Mouse (Mus musculus): ENCODE results near the gene Agl. TPM values are rescaled to one million over a fixed set of nuclear protein-coding genes. Genes with fewer than 3 reads are reported as not detected.

Agl gene
- polyA plus RNA-seq, 1 experiment from 2014 or later: 18.3 TPM

GRCm38 (mm10) chr3:116701601-116702000, 106.4 kb downstream of the Agl start:
- Histone ChIP-seq H3K36me3 (0 out of 2 replicates have a peak, but pooled peaks cover 4% of the 10 kb centered on the region), H3K4me3 (no peak overlapping the region), H3K4me2 (no peak overlapping the region), H3K9ac (no peak overlapping the region), H3K27ac (replicated peaks) (no peak overlapping the region), H3K27me3 (no peaks in the 10 kb centered on the region), H3K9me3 (no peaks in the 10 kb centered on the region), H3K4me1 (replicated peaks) (no peaks in the 10 kb centered on the region)
- ATAC-seq (ENCODE audit: low read depth): no peak
- WGBS: 96% methylated on average over 4 of the region's 4 CpGs

GRCm38 (mm10) chr3:116698786-116699185, 109.2 kb downstream of the Agl start:
- WGBS: 59% methylated on average over 2 of the region's 2 CpGs

GRCm38 (mm10) chr3:116695666-116695985, 112.3 kb downstream of the Agl start:
- H3K4me3 ChIP-seq: no peak overlapping the region
- no peak overlapping the region for H3K4me2 ChIP-seq
- WGBS: 94% methylated on average over 2 of the region's 2 CpGs
- no peak for ATAC-seq (ENCODE audit: low read depth)
- H3K27ac ChIP-seq (replicated peaks): no peak overlapping the region
- H3K9ac ChIP-seq: no peak overlapping the region
- H3K9me3 ChIP-seq: peaks cover 3% of the 10 kb centered on the region; the same call in 1 of the 2 replicates
- H3K27me3 ChIP-seq: no peaks in the 10 kb centered on the region
- H3K36me3 ChIP-seq: 0 out of 2 replicates have a peak, but pooled peaks cover 8% of the 10 kb centered on the region
- no peaks in the 10 kb centered on the region for H3K4me1 ChIP-seq (replicated peaks)

More at GRCm38 (mm10) chr3:116698786-116699185, 109.2 kb downstream of the Agl start:
- no peak for ATAC-seq (ENCODE audit: low read depth)
- Histone ChIP-seq H3K9ac (no peak overlapping the region), H3K27ac (replicated peaks) (no peak overlapping the region), H3K4me1 (replicated peaks) (no peaks in the 10 kb centered on the region), H3K36me3 (0 out of 2 replicates have a peak, but pooled peaks cover 3% of the 10 kb centered on the region), H3K27me3 (no peaks in the 10 kb centered on the region), H3K4me2 (no peak overlapping the region), H3K4me3 (no peak overlapping the region), H3K9me3 (no peaks in the 10 kb centered on the region)

- H3K27me3 ChIP-seq: no peaks in the 10 kb centered on the region
Measured at GRCm38 (mm10) chr3:116694955-116695665, 112.9 kb downstream of the Agl start.

GRCm38 (mm10) chr3:116694312-116694711, 113.7 kb downstream of the Agl start:
- 91% methylated on average over 3 of the region's 3 CpGs for WGBS
- no peak overlapping the region for H3K27ac ChIP-seq (replicated peaks)
- H3K4me1 ChIP-seq (replicated peaks): no peaks in the 10 kb centered on the region
- no peak overlapping the region for H3K9ac ChIP-seq
- no peak overlapping the region for H3K4me2 ChIP-seq
- ATAC-seq (ENCODE audit: low read depth): no peak
- H3K27me3 ChIP-seq: no peaks in the 10 kb centered on the region
- peaks cover 4% of the 10 kb centered on the region; the same call in 1 of the 2 replicates for H3K9me3 ChIP-seq
- no peak overlapping the region for H3K4me3 ChIP-seq
- 0 out of 2 replicates have a peak, but pooled peaks cover 8% of the 10 kb centered on the region for H3K36me3 ChIP-seq

More at GRCm38 (mm10) chr3:116694955-116695665, 112.9 kb downstream of the Agl start:
- Histone ChIP-seq H3K4me2 (no peak overlapping the region), H3K4me3 (no peak overlapping the region), H3K4me1 (replicated peaks) (no peaks in the 10 kb centered on the region), H3K9ac (no peak overlapping the region), H3K9me3 (peaks cover 4% of the 10 kb centered on the region; the same call in 1 of the 2 replicates), H3K27ac (replicated peaks) (no peak overlapping the region), H3K36me3 (0 out of 2 replicates have a peak, but pooled peaks cover 8% of the 10 kb centered on the region)
- no peak for ATAC-seq (ENCODE audit: low read depth)
- 87% methylated on average over 8 of the region's 8 CpGs for WGBS

Other genes starting within 250 kb of the Agl start
- gene Lrrc39, start 245.2 kb downstream of the Agl start, polyA plus RNA-seq (2015; fragmentation: Nextera tagmentation; extraction: Ambion mirVana): 0.17 and 0.39 TPM in 2 replicates
- 18.4 and 18.9 TPM in 2 replicates for gene Sass6, start 213.2 kb downstream of the Agl start, polyA plus RNA-seq (2015; fragmentation: Nextera tagmentation; extraction: Ambion mirVana)
- gene Trmt13, start 193.6 kb downstream of the Agl start, polyA plus RNA-seq (2015; fragmentation: Nextera tagmentation; extraction: Ambion mirVana): 26.9 and 28.6 TPM in 2 replicates
- 55.5 and 63.3 TPM in 2 replicates for gene Mfsd14a, start 145.5 kb downstream of the Agl start, polyA plus RNA-seq (2015; fragmentation: Nextera tagmentation; extraction: Ambion mirVana)
- gene Gm43191, start 126.9 kb downstream of the Agl start, polyA plus RNA-seq (2015; fragmentation: Nextera tagmentation; extraction: Ambion mirVana): not detected in 2 replicates
- gene Slc35a3, start 95.3 kb downstream of the Agl start, polyA plus RNA-seq (2015; fragmentation: Nextera tagmentation; extraction: Ambion mirVana): 7.9 and 8.7 TPM in 2 replicates
- gene Frrs1, start 51.3 kb upstream of the Agl start, polyA plus RNA-seq (2015; fragmentation: Nextera tagmentation; extraction: Ambion mirVana): 2.4 and 3.0 TPM in 2 replicates
- gene 4930455H04Rik, start 160.1 kb upstream of the Agl start, polyA plus RNA-seq (2015; fragmentation: Nextera tagmentation; extraction: Ambion mirVana): not detected in 2 replicates
- 6.4 and 9.4 TPM in 2 replicates for gene Palmd, start 160.8 kb upstream of the Agl start, polyA plus RNA-seq (2015; fragmentation: Nextera tagmentation; extraction: Ambion mirVana)

Data from neural tube, embryonic 13.5 days (tissue).